Mouse (Mus musculus) neural tube, embryonic 11.5 days (tissue): ENCODE measurements around the gene Slco4a1. TPM values are rescaled to one million over a fixed set of nuclear protein-coding genes. Genes with fewer than 3 reads are reported as not detected.
A peak's percentile ranks its signal among the peaks of the same experiment; 100 is the strongest.

Experiments
- ATAC-seq: fragments of 200-750 bp; cut with Nextera tagmentation; 2 replicates; pipeline ENCODE4 v1.8.0; 2017; ENCODE audit warnings: moderate number of reproducible peaks, mild to moderate bottlenecking, moderate TSS enrichment, moderate library complexity; ENCODE audit not compliant: insufficient read depth, low FRiP score, low TSS enrichment
- DNase-seq: peaks from one replicate; pipeline ENCODE4 v3.0.0-alpha.2; 2015; ENCODE audit warnings: low spot score
- H3K27ac ChIP-seq: fragments of 300-500 bp; sonication (generic); 2 replicates; pipeline ENCODE4 v1.5.1; 2014; ENCODE audit warnings: low read depth, mild to moderate bottlenecking, low read length
- H3K27me3 ChIP-seq: fragments of 300-500 bp; sonication (generic); 2 replicates; pipeline ENCODE4 v1.6.1; 2014; ENCODE audit warnings: mild to moderate bottlenecking, low read length, mixed read lengths; ENCODE audit not compliant: control insufficient read depth, insufficient read depth
- H3K36me3 ChIP-seq: fragments of 300-500 bp; sonication (generic); 2 replicates; pipeline ENCODE4 v1.6.1; 2014; ENCODE audit warnings: mild to moderate bottlenecking, low read length, moderate library complexity, mixed read lengths; ENCODE audit not compliant: control insufficient read depth, insufficient read depth
- H3K4me1 ChIP-seq: fragments of 300-500 bp; sonication (generic); 2 replicates; pipeline ENCODE4 v1.6.1; 2014; ENCODE audit warnings: low read length, mixed read lengths; ENCODE audit not compliant: control insufficient read depth, insufficient read depth
- H3K4me2 ChIP-seq: fragments of 300-500 bp; sonication (generic); 2 replicates; pipeline ENCODE4 v1.6.1; 2014; ENCODE audit warnings: low read depth, mild to moderate bottlenecking, moderate library complexity
- H3K4me3 ChIP-seq: fragments of 300-500 bp; sonication (generic); 2 replicates; pipeline ENCODE4 v1.5.1; 2014; ENCODE audit warnings: low read depth, low read length
- H3K9ac ChIP-seq: fragments of 300-500 bp; sonication (generic); 2 replicates; pipeline ENCODE4 v1.6.1; 2014; ENCODE audit warnings: mild to moderate bottlenecking, low read length
- H3K9me3 ChIP-seq: fragments of 300-500 bp; sonication (generic); 2 replicates; pipeline ENCODE4 v1.6.1; 2016; ENCODE audit warnings: low read length; ENCODE audit not compliant: control insufficient read depth
- WGBS: fragments of 180-500 bp; shearing (Covaris S2); extraction: QIAGEN DNeasy Blood & Tissue Kit; methylation state at CpG from one replicate; pipeline ENCODE4 v1.1.7; 2014; 5-methylcytosine and 5-hydroxymethylcytosine counted together
- polyA plus RNA-seq: library from polyadenylated mRNA; unstranded; fragments of >200 nt; fragmentation: Nextera tagmentation; extraction: Ambion mirVana; gene quantifications from 2 replicates; pipeline ENCODE4 v1.2.1, GENCODE M21; 2014

Slco4a1 gene
- polyA plus RNA-seq, 1 experiment from 2014 or later, result 6.2 TPM

- ATAC-seq, result no peak
- Histone ChIP-seq H3K4me2 (no peak overlapping the region), H3K27me3 (no peaks in the 10 kb centered on the region), H3K27ac (no peak overlapping the region), H3K4me3 (no peak overlapping the region), H3K4me1 (no peaks in the 10 kb centered on the region), H3K36me3 (no peaks in the 10 kb centered on the region), H3K9ac (no peak overlapping the region), H3K9me3 (no peaks in the 10 kb centered on the region)
- DNase-seq, result peak; percentile 36
- WGBS, result 38% methylated on average over 2 of the region's 2 CpGs
Observed at GRCm38 (mm10) chr2:180428331-180428730, 27.7 kb upstream of the Slco4a1 start.

- DNase-seq, result no peak
- Histone ChIP-seq H3K27me3 (no peaks in the 10 kb centered on the region), H3K27ac (no peak overlapping the region), H3K4me1 (no peaks in the 10 kb centered on the region), H3K4me2 (no peak overlapping the region), H3K9ac (no peak overlapping the region), H3K4me3 (no peak overlapping the region), H3K9me3 (no peaks in the 10 kb centered on the region), H3K36me3 (no peaks in the 10 kb centered on the region)
- ATAC-seq, result no peak
- WGBS, result 80% methylated on average over 11 of the region's 11 CpGs
Observed at GRCm38 (mm10) chr2:180430648-180431047, 25.4 kb upstream of the Slco4a1 start.

- 0 out of 2 replicates have a peak, but pooled peaks have one; percentile 31 for ATAC-seq
- peak; percentile 86 for DNase-seq
Observed at GRCm38 (mm10) chr2:180432042-180432668, 23.9 kb upstream of the Slco4a1 start.

GRCm38 (mm10) chr2:180432751-180433150 is 23.3 kb upstream of the Slco4a1 start:
- WGBS, result 67% methylated on average over 10 of the region's 10 CpGs
- Histone ChIP-seq H3K4me2 (no peak overlapping the region), H3K4me3 (no peak overlapping the region), H3K36me3 (no peaks in the 10 kb centered on the region), H3K9me3 (no peaks in the 10 kb centered on the region), H3K4me1 (no peaks in the 10 kb centered on the region), H3K27me3 (no peaks in the 10 kb centered on the region), H3K27ac (no peak overlapping the region), H3K9ac (no peak overlapping the region)
- ATAC-seq, result no peak
- DNase-seq, result no peak

More at GRCm38 (mm10) chr2:180432042-180432668, 23.9 kb upstream of the Slco4a1 start:
- H3K9ac ChIP-seq, result no peak overlapping the region
- H3K36me3 ChIP-seq, result no peaks in the 10 kb centered on the region
- H3K4me2 ChIP-seq, result no peak overlapping the region
- 20% methylated on average over 10 of the region's 10 CpGs for WGBS
- H3K27ac ChIP-seq, result no peak overlapping the region
- no peaks in the 10 kb centered on the region for H3K9me3 ChIP-seq
- H3K4me3 ChIP-seq, result no peak overlapping the region
- H3K4me1 ChIP-seq, result no peaks in the 10 kb centered on the region
- no peaks in the 10 kb centered on the region for H3K27me3 ChIP-seq

- Histone ChIP-seq H3K4me1 (no peaks in the 10 kb centered on the region), H3K27ac (no peak overlapping the region), H3K4me3 (no peak overlapping the region), H3K9me3 (no peaks in the 10 kb centered on the region), H3K27me3 (no peaks in the 10 kb centered on the region), H3K4me2 (no peak overlapping the region), H3K36me3 (no peaks in the 10 kb centered on the region), H3K9ac (no peak overlapping the region)
- ATAC-seq (no peak), DNase-seq (no peak)
- WGBS, result 72% methylated on average over 7 of the region's 7 CpGs
Observed at GRCm38 (mm10) chr2:180433350-180433749, 22.7 kb upstream of the Slco4a1 start.

GRCm38 (mm10) chr2:180435341-180435926 is 20.6 kb upstream of the Slco4a1 start:
- WGBS, result 67% methylated on average over 4 of the region's 4 CpGs
- no peak overlapping the region for H3K27ac ChIP-seq
- ATAC-seq (no peak), DNase-seq (no peak)
- no peaks in the 10 kb centered on the region for H3K36me3 ChIP-seq
- no peak overlapping the region for H3K9ac ChIP-seq
- no peak overlapping the region for H3K4me3 ChIP-seq
- H3K4me1 ChIP-seq, result no peaks in the 10 kb centered on the region
- no peak overlapping the region for H3K4me2 ChIP-seq
- no peaks in the 10 kb centered on the region for H3K9me3 ChIP-seq
- H3K27me3 ChIP-seq, result no peaks in the 10 kb centered on the region

- no peak overlapping the region for H3K4me3 ChIP-seq
- ATAC-seq (no peak), DNase-seq (no peak)
- no peaks in the 10 kb centered on the region for H3K36me3 ChIP-seq
- H3K27ac ChIP-seq, result no peak overlapping the region
- no peak overlapping the region for H3K4me2 ChIP-seq
- H3K4me1 ChIP-seq, result no peaks in the 10 kb centered on the region
- no peaks in the 10 kb centered on the region for H3K9me3 ChIP-seq
- 86% methylated on average over 5 of the region's 5 CpGs for WGBS
- no peak overlapping the region for H3K9ac ChIP-seq
- no peaks in the 10 kb centered on the region for H3K27me3 ChIP-seq
Observed at GRCm38 (mm10) chr2:180437149-180437864, 18.7 kb upstream of the Slco4a1 start.

- no peak overlapping the region for H3K4me2 ChIP-seq
- H3K4me3 ChIP-seq, result no peak overlapping the region
- no peaks in the 10 kb centered on the region for H3K4me1 ChIP-seq
- H3K36me3 ChIP-seq, result no peaks in the 10 kb centered on the region
- H3K9me3 ChIP-seq, result no peaks in the 10 kb centered on the region
- H3K27ac ChIP-seq, result no peak overlapping the region
- no peaks in the 10 kb centered on the region for H3K27me3 ChIP-seq
- no peak overlapping the region for H3K9ac ChIP-seq
- ATAC-seq (no peak), DNase-seq (no peak)
- WGBS, result 81% methylated on average over 3 of the region's 3 CpGs
Observed at GRCm38 (mm10) chr2:180439791-180440190, 16.3 kb upstream of the Slco4a1 start.
